Comparison of ENCODE assay signal across 19 mouse cellular contexts in genomic region chr2:27727994-27728854, GRCm38 (mm10). TPM values are rescaled to one million over a fixed set of nuclear protein-coding genes. Genes with fewer than 3 reads are reported as not detected.
DNase-seq lines count a peak whose midpoint lies in the region; TF ChIP-seq lines count a peak whose summit lies in the region.
"Had no signal": no experiment of that assay in that cellular context is flagged by ENCODE, and none has a peak within 500 bp of the region (broad histone marks: within the 10 kb centered on the region; RNA-seq: fewer than 3 reads in every experiment).

No protein-coding gene starts in this region.

- TF ChIP-seq POLR2A in heart, adult 2 months (IDR thresholded peaks at IDR 0.05; ENCODE audit: insufficient read depth, low read depth, low read length) = no peak
- TF ChIP-seq POLR2A in liver, adult 2 months (IDR thresholded peaks at IDR 0.05; ENCODE audit: extremely low read depth, insufficient read depth, low read length) = no peak

- intact Hi-C loops in heart, adult 2 months (cut with DNase I) = no loop called here

- peak; percentile 92 for DNase-seq in heart, adult 11 months
- DNase-seq in heart, adult 2 months = no peak
- no peak for DNase-seq in liver, adult 2 months (ENCODE audit: extremely low read depth, low read depth, low spot score)
- DNase-seq in liver = no peak
- DNase-seq in CD4-positive helper T cell, adult 2 months (ENCODE audit: low read depth, low spot score) = peak; percentile 73
- no peak for DNase-seq in embryonic facial prominence, embryonic 10.5 days (ENCODE audit: low spot score)
- DNase-seq in urinary bladder, postnatal 10 days (ENCODE audit: low spot score) = no peak
- DNase-seq in neural tube, embryonic 10.5 days (ENCODE audit: extremely low spot score, low spot score) = no peak
- DNase-seq: adrenal gland, postnatal 10 days; cerebellum, adult 11-12 months; cerebellum, postnatal 14 days; forebrain, postnatal 0 days; kidney, adult 11 months; lung, postnatal 4 days; right cerebral cortex, postnatal 4 days had no signal

- H3K4me1 ChIP-seq in heart, adult 2 months (ENCODE audit: control insufficient read depth, insufficient read depth, low read length) = peaks cover 37% of the 10 kb centered on the region
- H3K4me1 ChIP-seq in liver, adult 2 months (ENCODE audit: control insufficient read depth, insufficient read depth, low read length) = peaks cover 80% of the 10 kb centered on the region
- H3K4me1 ChIP-seq in embryonic facial prominence, embryonic 10.5 days = peaks cover 54% of the 10 kb centered on the region

- no peak for TF ChIP-seq CTCF in heart, adult 2 months (IDR thresholded peaks at IDR 0.05)
- no peak for TF ChIP-seq CTCF in liver, adult 2 months (IDR thresholded peaks at IDR 0.05; ENCODE audit: low read depth, low read length)

- no peaks in the 10 kb centered on the region for H3K9me3 ChIP-seq in embryonic facial prominence, embryonic 10.5 days
- H3K9me3 ChIP-seq: forebrain, embryonic 10.5 days; lung, embryonic 15.5 days; midbrain, embryonic 10.5 days had no signal

- WGBS in heart, adult 2 months = 63% methylated on average over 14 of the region's 14 CpGs
- 53% methylated on average over 14 of the region's 14 CpGs for WGBS in liver, adult 2 months
- 67% methylated on average over 14 of the region's 14 CpGs for WGBS in embryonic facial prominence, embryonic 10.5 days

- H3K4me3 ChIP-seq in heart, adult 2 months = no peak overlapping the region
- H3K4me3 ChIP-seq in liver, adult 2 months (ENCODE audit: insufficient read depth, low read depth, low read length) = no peak overlapping the region
- no peak overlapping the region for H3K4me3 ChIP-seq in embryonic facial prominence, embryonic 10.5 days
- H3K4me3 ChIP-seq: forebrain, embryonic 10.5 days; lung, embryonic 15.5 days; midbrain, embryonic 10.5 days had no signal

- H3K27me3 ChIP-seq in heart, adult 2 months (ENCODE audit: control insufficient read depth, insufficient read depth, low read length) = no peaks in the 10 kb centered on the region
- no peaks in the 10 kb centered on the region for H3K27me3 ChIP-seq in liver, adult 2 months (ENCODE audit: control insufficient read depth, insufficient read depth, low read length)
- H3K27me3 ChIP-seq in embryonic facial prominence, embryonic 10.5 days (replicated peaks; ENCODE audit: low read depth, poor library complexity, severe bottlenecking) = no peaks in the 10 kb centered on the region
- H3K27me3 ChIP-seq: lung, embryonic 15.5 days had no signal

- no peak overlapping the region for H3K27ac ChIP-seq in heart, adult 2 months
- H3K27ac ChIP-seq in liver, adult 2 months (replicated peaks; ENCODE audit: insufficient read depth, low read depth, low read length) = peak overlapping the region; percentile 13; the same call in 1 of the 2 replicates
- H3K27ac ChIP-seq in embryonic facial prominence, embryonic 10.5 days (replicated peaks) = peak overlapping the region; percentile 16; the same call in 1 of the 2 replicates
- H3K27ac ChIP-seq: liver, embryonic 14.5 days; lung, embryonic 15.5 days; midbrain, embryonic 10.5 days had no signal

- no peaks in the 10 kb centered on the region; the same call in 1 of the 2 replicates for H3K36me3 ChIP-seq in heart, adult 2 months (ENCODE audit: control insufficient read depth, insufficient read depth, low read length)
- H3K36me3 ChIP-seq in liver, adult 2 months (ENCODE audit: control insufficient read depth, insufficient read depth, low read length) = no peaks in the 10 kb centered on the region
- H3K36me3 ChIP-seq in embryonic facial prominence, embryonic 10.5 days (replicated peaks) = no peaks in the 10 kb centered on the region
- H3K36me3 ChIP-seq: forebrain, embryonic 10.5 days; lung, embryonic 15.5 days; midbrain, embryonic 10.5 days had no signal

- TF ChIP-seq EP300 in heart, adult 2 months (IDR thresholded peaks at IDR 0.05; ENCODE audit: insufficient read depth, low read depth, low read length) = no peak

- peaks cover 18% of the 10 kb centered on the region for H3K79me2 ChIP-seq in heart, adult 2 months (replicated peaks; ENCODE audit: control insufficient read depth, insufficient read depth, low read length)
- H3K79me2 ChIP-seq in liver, adult 2 months (ENCODE audit: control insufficient read depth, insufficient read depth, low read length) = peaks cover 99% of the 10 kb centered on the region

- no peak overlapping the region for H3K9ac ChIP-seq in heart, adult 2 months (ENCODE audit: low read depth, low read length)
- peak overlapping the region; percentile 28 for H3K9ac ChIP-seq in liver, adult 2 months (ENCODE audit: low read depth, low read length)
- H3K9ac ChIP-seq: forebrain, postnatal 0 days; liver, embryonic 14.5 days; lung, embryonic 15.5 days had no signal

RNA-seq across cellular contexts. Expression of gene Rxra, which starts 52.0 kb away (rescaled TPM):
- total RNA-seq in heart, adult 2 months (2021) = 10 to 100 TPM; 45.1 to 52.0 TPM
- 42.7 and 52.6 TPM in 2 replicates for polyA plus RNA-seq in heart, adult 2 months (2012; rRNA removed)
- 108 and 124 TPM in 2 replicates for total RNA-seq in liver, adult 2 months (2014; rRNA removed)
- 303 and 313 TPM in 2 replicates for polyA plus RNA-seq in liver, adult 2 months (2012; rRNA removed)
- 8.8 and 9.3 TPM in 2 replicates for polyA plus RNA-seq in embryonic facial prominence, embryonic 10.5 days (2016; fragmentation: Nextera tagmentation; extraction: Ambion mirVana)

Comparison
In these comparisons a context has a peak if more than half of its experiments do, and no peak if none do; other contexts are left out.
1. DNase-seq: peak in heart, adult 11 months (single experiment) and CD4-positive helper T cell, adult 2 months (single experiment); none in heart, adult 2 months (0 of 2), liver, adult 2 months (single experiment), liver (single experiment), embryonic facial prominence, embryonic 10.5 days (single experiment), urinary bladder, postnatal 10 days (single experiment) and neural tube, embryonic 10.5 days (single experiment).